36 mouse cellular contexts compared by ENCODE assay signal in genomic region chr11:5530172-5530571, GRCm38 (mm10). TPM values are rescaled to one million over a fixed set of nuclear protein-coding genes. Genes with fewer than 3 reads are reported as not detected.
DNase-seq lines count a peak whose midpoint lies in the region; ATAC-seq and TF ChIP-seq lines count a peak whose summit lies in the region.
"Had no signal": no experiment of that assay in that cellular context is flagged by ENCODE, and none has a peak within 500 bp of the region (broad histone marks: within the 10 kb centered on the region; RNA-seq: fewer than 3 reads in every experiment).

No protein-coding gene starts in this region.

- H3K4me1 ChIP-seq in lung, postnatal 0 days (ENCODE audit: insufficient read depth, low read depth, low read length) = 0 out of 2 replicates have a peak, but pooled peaks cover 4% of the 10 kb centered on the region
- no peaks in the 10 kb centered on the region for H3K4me1 ChIP-seq in kidney, postnatal 0 days (replicated peaks; ENCODE audit: insufficient read depth, low read length)
- H3K4me1 ChIP-seq: forebrain, embryonic 13.5 days; hindbrain, embryonic 13.5 days; lung, embryonic 15.5 days had no signal

- ATAC-seq in lung, postnatal 0 days = peak; percentile 57
- ATAC-seq in kidney, postnatal 0 days (replicated peaks; ENCODE audit: low FRiP score, low read depth) = no peak
- ATAC-seq in megakaryocyte progenitor cell, adult 5-6 weeks (replicated peaks; ENCODE audit: poor library complexity) = peak; percentile 13; the same call in 1 of the 2 replicates
- ATAC-seq: CD4-positive, CD25-positive, alpha-beta regulatory T cell, adult 4 months; forebrain, embryonic 13.5 days; intestine, embryonic 16.5 days had no signal

- WGBS in lung, postnatal 0 days = 42% methylated on average over 5 of the region's 5 CpGs
- 71% methylated on average over 5 of the region's 5 CpGs for WGBS in kidney, postnatal 0 days

- TF ChIP-seq EP300 in lung, postnatal 0 days (IDR thresholded peaks at IDR 0.05) = 0 out of 2 replicates have a peak, but pooled peaks have one; percentile 52

- H3K27me3 ChIP-seq in lung, postnatal 0 days (replicated peaks; ENCODE audit: insufficient read depth, low read length) = no peaks in the 10 kb centered on the region
- no peaks in the 10 kb centered on the region for H3K27me3 ChIP-seq in kidney, postnatal 0 days (ENCODE audit: insufficient read depth, low read length)
- H3K27me3 ChIP-seq: forebrain, embryonic 13.5 days; hindbrain, embryonic 13.5 days; lung, embryonic 15.5 days had no signal

- peaks cover 31% of the 10 kb centered on the region for H3K36me3 ChIP-seq in lung, postnatal 0 days (ENCODE audit: insufficient read depth, low read length)
- peaks cover 52% of the 10 kb centered on the region for H3K36me3 ChIP-seq in kidney, postnatal 0 days (ENCODE audit: insufficient read depth, low read length)

- H3K4me3 ChIP-seq in lung, postnatal 0 days (ENCODE audit: low read depth, low read length) = no peak overlapping the region
- H3K4me3 ChIP-seq in kidney, postnatal 0 days (replicated peaks; ENCODE audit: low read depth, low read length) = no peak overlapping the region
- H3K4me3 ChIP-seq: forebrain, embryonic 13.5 days; hindbrain, embryonic 13.5 days; lung, embryonic 15.5 days had no signal

- no peak overlapping the region for H3K27ac ChIP-seq in lung, postnatal 0 days (ENCODE audit: low read length)
- peak overlapping the region; percentile 62 for H3K27ac ChIP-seq in kidney, postnatal 0 days
- H3K27ac ChIP-seq: forebrain, embryonic 13.5 days; hindbrain, embryonic 13.5 days; lung, embryonic 15.5 days had no signal

- TF ChIP-seq CTCF in lung, postnatal 0 days (IDR thresholded peaks at IDR 0.05) = no peak
- no peak for TF ChIP-seq CTCF in kidney, postnatal 0 days (IDR thresholded peaks at IDR 0.05; ENCODE audit: low read depth)

- peak; percentile 31 for DNase-seq in kidney, adult 18-20 months
- DNase-seq in kidney, adult 11 months = no peak
- peak; percentile 61 for DNase-seq in lung, postnatal 0 days (ENCODE audit: low spot score)
- no peak for DNase-seq in lung, postnatal 25 days (ENCODE audit: low spot score)
- DNase-seq in kidney, postnatal 0 days (ENCODE audit: low spot score) = no peak
- DNase-seq in ovary, postnatal 14 days (ENCODE audit: low spot score) = no peak
- DNase-seq in spleen, adult 18-20 months = no peak
- DNase-seq: adrenal gland, postnatal 25 days; cerebellum, adult 18-20 months; cerebellum, postnatal 10 days; gastrocnemius, postnatal 14 days; heart, adult 18-20 months; heart, postnatal 36 days; liver; lung, postnatal 4 days; midbrain, embryonic 14.5 days; right cerebral cortex, postnatal 4 days; thymus, postnatal 14 days had no signal

- H3K4me2 ChIP-seq in lung, postnatal 0 days (replicated peaks; ENCODE audit: low read depth, low read length) = no peak overlapping the region
- H3K4me2 ChIP-seq in kidney, postnatal 0 days (ENCODE audit: low read length) = no peak overlapping the region
- H3K4me2 ChIP-seq: forebrain, embryonic 13.5 days; heart, embryonic 11.5 days; hindbrain, embryonic 13.5 days; lung, embryonic 15.5 days had no signal

- H3K9ac ChIP-seq in lung, postnatal 0 days (replicated peaks; ENCODE audit: low read depth) = no peak overlapping the region
- H3K9ac ChIP-seq in kidney, postnatal 0 days (ENCODE audit: low read depth, low read length) = no peak overlapping the region
- H3K9ac ChIP-seq: forebrain, embryonic 13.5 days; hindbrain, embryonic 13.5 days; lung, embryonic 15.5 days had no signal

- no peaks in the 10 kb centered on the region for H3K9me3 ChIP-seq in lung, postnatal 0 days (ENCODE audit: low read length)
- no peaks in the 10 kb centered on the region for H3K9me3 ChIP-seq in kidney, postnatal 0 days (replicated peaks; ENCODE audit: low read length)
- H3K9me3 ChIP-seq: forebrain, embryonic 13.5 days; hindbrain, embryonic 13.5 days; lung, embryonic 15.5 days had no signal

RNA-seq across cellular contexts. Expression of gene Xbp1, which starts 9.7 kb away (rescaled TPM):
- polyA plus RNA-seq in lung, postnatal 0 days (2015; fragmentation: Nextera tagmentation; extraction: Ambion mirVana) = 211 and 242 TPM in 2 replicates
- polyA plus RNA-seq in kidney, postnatal 0 days (2015; fragmentation: Nextera tagmentation; extraction: Ambion mirVana) = 195 and 199 TPM in 2 replicates
- 215 and 235 TPM in 2 replicates for total RNA-seq in megakaryocyte progenitor cell, adult 5-6 weeks (2015)
- 165 and 167 TPM in 2 replicates for total RNA-seq in megakaryocyte progenitor cell, adult 5-6 weeks (2017)

RNA-seq across cellular contexts. Expression of gene Ccdc117, which starts 11.8 kb away (rescaled TPM):
- polyA plus RNA-seq in lung, postnatal 0 days (2015; fragmentation: Nextera tagmentation; extraction: Ambion mirVana) = 13.4 and 13.9 TPM in 2 replicates
- polyA plus RNA-seq in kidney, postnatal 0 days (2015; fragmentation: Nextera tagmentation; extraction: Ambion mirVana) = 14.7 and 15.5 TPM in 2 replicates
- 17.1 and 19.2 TPM in 2 replicates for total RNA-seq in megakaryocyte progenitor cell, adult 5-6 weeks (2015)
- 29.4 and 32.9 TPM in 2 replicates for total RNA-seq in megakaryocyte progenitor cell, adult 5-6 weeks (2017)

RNA-seq across cellular contexts. Expression of gene Ankrd36, which starts 39.3 kb away (rescaled TPM):
- 0.15 TPM in 1 of 2 replicates, not detected in the other for polyA plus RNA-seq in lung, postnatal 0 days (2015; fragmentation: Nextera tagmentation; extraction: Ambion mirVana)
- not detected in 2 replicates for polyA plus RNA-seq in kidney, postnatal 0 days (2015; fragmentation: Nextera tagmentation; extraction: Ambion mirVana)
- not detected in 2 replicates for total RNA-seq in megakaryocyte progenitor cell, adult 5-6 weeks (2015)
- 0.10 TPM in 1 of 2 replicates, not detected in the other for total RNA-seq in megakaryocyte progenitor cell, adult 5-6 weeks (2017)
- total RNA-seq: adrenal gland, adult 18-20 months; adrenal gland, postnatal 25 days; gastrocnemius, postnatal 14 days; heart, adult 18-20 months; heart, postnatal 36 days; layer of hippocampus, adult 18-20 months; layer of hippocampus, postnatal 10 days; left cerebral cortex, adult 18-20 months; left cerebral cortex, postnatal 14 days had no signal
- polyA plus RNA-seq: brain, embryonic 14.5 days; CD4-positive, CD25-positive, alpha-beta regulatory T cell, adult 4 months; cortical plate, adult 2 months; forebrain, embryonic 13.5 days; heart, embryonic 16.5 days; hindbrain, embryonic 13.5 days; intestine, embryonic 16.5 days; limb, embryonic 11.5 days; midbrain, embryonic 14.5 days; neural tube, embryonic 14.5 days; stomach, embryonic 14.5 days had no signal

Comparison
In these comparisons a context has a peak if more than half of its experiments do, and no peak if none do; other contexts are left out.
1. DNase-seq: peak in kidney, adult 18-20 months (single experiment) and lung, postnatal 0 days (single experiment); none in kidney, adult 11 months (single experiment), lung, postnatal 25 days (single experiment), kidney, postnatal 0 days (single experiment), ovary, postnatal 14 days (single experiment) and spleen, adult 18-20 months (0 of 2).